Mouse (Mus musculus) cerebellum, adult 2 months (tissue): ENCODE results near the gene Exoc2.

ENCODE experiments used
- CTCF ChIP-seq: fragments of 200-500 bp; IDR thresholded peaks from 2 replicates; pipeline ENCODE4 v1.5.1; 2011; ENCODE audit warnings: low read depth, mild to moderate bottlenecking, control low read depth, low read length, moderate library complexity, borderline replicate concordance; ENCODE audit not compliant: insufficient read depth
- POLR2A ChIP-seq: fragments of 200-500 bp; IDR thresholded peaks from 2 replicates; pipeline ENCODE4 v1.6.1; 2011; ENCODE audit warnings: low read length, control low read depth, borderline replicate concordance; ENCODE audit not compliant: insufficient read depth

GRCm38 (mm10) chr13:30834349-30834748 lies 139.5 kb downstream of the Exoc2 start:
- TF ChIP-seq CTCF (no peak), POLR2A (no peak)
